Mouse (Mus musculus): ENCODE results near the gene Mta2. TPM values are rescaled to one million over a fixed set of nuclear protein-coding genes. Genes with fewer than 3 reads are reported as not detected.

The Mta2 gene
- polyA plus RNA-seq, 1 experiment from 2014 or later = 45.3 TPM

- H3K4me2 ChIP-seq (replicated peaks; ENCODE audit: low read depth, low read length) = peak overlapping the region; percentile 93
- H3K9me3 ChIP-seq (ENCODE audit: control insufficient read depth, low read length) = no peaks in the 10 kb centered on the region
- WGBS = 74% methylated on average over 13 of the region's 13 CpGs
- no peak for ATAC-seq (ENCODE audit: low FRiP score, low TSS enrichment)
- H3K9ac ChIP-seq (ENCODE audit: low read depth, low read length) = peak overlapping the region; percentile 2; the same call in 1 of the 2 replicates
- no peaks in the 10 kb centered on the region for H3K27me3 ChIP-seq (ENCODE audit: control insufficient read depth, insufficient read depth, low read length)
- peak overlapping the region; percentile 14; the same call in 1 of the 2 replicates for H3K27ac ChIP-seq (ENCODE audit: low read depth, low read length)
- H3K4me1 ChIP-seq (ENCODE audit: control insufficient read depth, insufficient read depth, low read length) = peaks cover 29% of the 10 kb centered on the region
- H3K36me3 ChIP-seq (ENCODE audit: control insufficient read depth, insufficient read depth, low read length) = no peaks in the 10 kb centered on the region
- H3K4me3 ChIP-seq (ENCODE audit: low read length) = peak overlapping the region; percentile 11; the same call in 1 of the 2 replicates
These were observed 50.4 kb downstream of the Mta2 start for GRCm38 (mm10) chr19:8991871-8992735.

DNA sequence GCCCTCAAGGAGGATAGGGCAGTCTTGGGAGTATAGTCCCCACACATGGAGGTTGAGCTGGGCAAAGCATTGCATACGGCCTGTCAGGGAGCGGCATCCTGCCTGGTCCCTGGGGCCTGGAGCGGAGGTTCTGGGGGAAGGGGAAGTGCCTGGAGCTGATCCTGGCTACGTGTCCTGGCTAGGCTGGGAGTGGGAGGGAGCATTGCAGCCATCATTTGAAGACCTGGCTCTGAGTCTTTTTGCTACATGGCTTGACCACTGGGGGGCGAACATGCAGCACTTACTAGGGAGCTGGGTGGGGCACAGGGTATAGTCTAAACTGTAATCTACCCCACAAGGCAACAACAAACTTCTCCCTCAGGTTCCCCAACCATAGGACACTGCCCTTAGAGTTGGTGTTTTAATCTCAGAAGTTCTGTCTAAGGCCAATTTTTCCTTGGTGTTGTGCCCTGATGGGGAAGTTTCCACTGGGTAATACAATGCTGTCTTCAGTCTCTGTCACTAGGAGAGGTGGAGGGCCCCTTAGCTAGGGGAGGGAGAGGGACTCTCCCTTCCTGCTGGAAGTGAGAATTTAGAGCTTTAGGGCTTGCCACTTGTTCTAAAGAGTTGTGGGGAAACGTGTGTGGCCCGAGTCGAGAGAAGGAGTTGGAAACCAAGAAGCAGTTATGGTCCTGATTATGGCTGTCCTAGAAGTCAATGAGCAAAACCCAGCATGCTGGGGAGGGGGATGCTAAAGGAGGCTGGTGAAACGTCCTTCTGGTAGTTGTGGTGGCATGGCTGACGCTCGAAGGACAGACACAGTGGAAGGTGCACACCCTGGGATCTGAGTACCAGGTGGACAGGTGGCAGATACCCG, 51.3 kb downstream of the Mta2 start:
- peaks cover 38% of the 10 kb centered on the region for H3K4me1 ChIP-seq (ENCODE audit: control insufficient read depth, insufficient read depth, low read length)
- no peak overlapping the region; the same call in 1 of the 2 replicates for H3K4me3 ChIP-seq (ENCODE audit: low read length)
- peak; percentile 17; the same call in 1 of the 2 replicates for ATAC-seq (ENCODE audit: low FRiP score, low TSS enrichment)
- no peaks in the 10 kb centered on the region for H3K27me3 ChIP-seq (ENCODE audit: control insufficient read depth, insufficient read depth, low read length)
- 19% methylated on average over 12 of the region's 12 CpGs for WGBS
- no peaks in the 10 kb centered on the region for H3K9me3 ChIP-seq (ENCODE audit: control insufficient read depth, low read length)
- H3K36me3 ChIP-seq (ENCODE audit: control insufficient read depth, insufficient read depth, low read length) = no peaks in the 10 kb centered on the region
- H3K27ac ChIP-seq (ENCODE audit: low read depth, low read length) = peak overlapping the region; percentile 15; the same call in 1 of the 2 replicates
- peak overlapping the region; percentile 93 for H3K4me2 ChIP-seq (replicated peaks; ENCODE audit: low read depth, low read length)
- peak overlapping the region; percentile 2; the same call in 1 of the 2 replicates for H3K9ac ChIP-seq (ENCODE audit: low read depth, low read length)

- peaks cover 36% of the 10 kb centered on the region for H3K4me1 ChIP-seq (ENCODE audit: control insufficient read depth, insufficient read depth, low read length)
These were observed 51.9 kb downstream of the Mta2 start for GRCm38 (mm10) chr19:8993625-8993912.

DNA sequence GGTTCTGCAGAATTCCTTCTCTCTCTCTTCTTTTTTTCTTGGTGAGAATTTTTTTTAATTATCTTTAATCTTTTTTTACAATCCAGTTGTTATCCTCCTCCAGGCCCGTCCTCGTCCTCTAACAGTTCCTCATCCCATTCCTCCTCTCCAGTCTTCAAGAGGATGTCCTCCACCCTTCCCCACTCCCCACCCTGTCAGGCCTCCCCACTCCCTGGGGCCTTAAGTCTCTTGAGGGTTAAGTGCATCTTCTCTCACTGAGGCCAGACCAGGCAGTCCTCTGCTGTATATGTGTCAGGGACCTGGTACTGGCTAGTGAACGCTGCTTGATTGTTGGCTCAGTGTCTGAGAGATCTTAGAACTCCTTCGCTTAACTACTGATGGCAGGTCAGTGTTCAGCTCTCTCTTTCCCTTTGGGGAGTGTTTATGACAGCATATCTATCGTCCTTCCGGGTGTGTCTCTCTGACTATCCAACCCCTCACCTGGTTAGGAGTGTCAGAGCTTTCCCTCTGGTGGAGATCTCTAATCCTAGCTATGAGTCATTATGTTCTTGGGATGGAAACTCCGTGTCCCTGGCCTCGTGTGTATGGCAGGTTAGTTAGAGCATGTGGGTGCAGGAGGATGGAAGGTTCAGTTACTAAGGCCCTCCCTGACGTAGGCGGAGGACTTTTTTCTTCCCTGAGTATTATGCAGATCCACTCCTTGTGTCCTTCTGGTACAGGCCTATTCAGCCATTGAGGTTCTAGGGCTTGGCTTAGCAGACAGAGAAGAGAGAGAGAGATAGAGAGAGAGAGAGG, 53.3 kb downstream of the Mta2 start:
- no peak overlapping the region for H3K4me2 ChIP-seq (replicated peaks; ENCODE audit: low read depth, low read length)
- H3K27ac ChIP-seq (ENCODE audit: low read depth, low read length) = no peak overlapping the region
- no peak for ATAC-seq (ENCODE audit: low FRiP score, low TSS enrichment)
- H3K9ac ChIP-seq (ENCODE audit: low read depth, low read length) = no peak overlapping the region
- H3K27me3 ChIP-seq (ENCODE audit: control insufficient read depth, insufficient read depth, low read length) = no peaks in the 10 kb centered on the region
- H3K4me3 ChIP-seq (ENCODE audit: low read length) = no peak overlapping the region
- WGBS = 80% methylated on average over 10 of the region's 10 CpGs
- H3K4me1 ChIP-seq (ENCODE audit: control insufficient read depth, insufficient read depth, low read length) = peaks cover 35% of the 10 kb centered on the region
- H3K9me3 ChIP-seq (ENCODE audit: control insufficient read depth, low read length) = no peaks in the 10 kb centered on the region
- no peaks in the 10 kb centered on the region for H3K36me3 ChIP-seq (ENCODE audit: control insufficient read depth, insufficient read depth, low read length)

More at GRCm38 (mm10) chr19:8993625-8993912, 51.9 kb downstream of the Mta2 start:
- Histone ChIP-seq H3K4me2 (replicated peaks; ENCODE audit: low read depth, low read length) (no peak overlapping the region), H3K4me3 (ENCODE audit: low read length) (no peak overlapping the region), H3K9me3 (ENCODE audit: control insufficient read depth, low read length) (no peaks in the 10 kb centered on the region), H3K27ac (ENCODE audit: low read depth, low read length) (no peak overlapping the region), H3K9ac (ENCODE audit: low read depth, low read length) (no peak overlapping the region), H3K27me3 (ENCODE audit: control insufficient read depth, insufficient read depth, low read length) (no peaks in the 10 kb centered on the region), H3K36me3 (ENCODE audit: control insufficient read depth, insufficient read depth, low read length) (no peaks in the 10 kb centered on the region)
- no peak for ATAC-seq (ENCODE audit: low FRiP score, low TSS enrichment)
- 46% methylated on average over 2 of the region's 2 CpGs for WGBS

DNA sequence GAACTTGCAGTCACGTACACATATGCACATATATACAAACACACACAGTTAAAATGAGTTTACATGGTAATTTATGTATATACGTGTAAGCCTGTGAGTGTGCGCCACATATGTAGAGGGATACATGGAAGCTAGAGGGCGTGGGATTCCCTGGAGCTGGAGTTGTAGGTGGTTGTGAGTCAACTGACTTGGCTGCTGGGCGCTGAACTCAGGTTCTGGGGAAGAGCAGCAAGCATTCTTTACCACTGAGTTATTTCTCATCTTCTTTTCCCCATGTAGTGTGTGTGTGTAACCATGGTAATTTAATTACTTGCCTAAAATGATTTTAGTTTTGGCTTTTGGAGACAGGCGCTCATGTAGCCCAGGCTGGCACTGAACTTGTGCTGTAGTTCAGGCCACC, 54.9 kb downstream of the Mta2 start:
- ATAC-seq (ENCODE audit: low FRiP score, low TSS enrichment) = no peak
- H3K27ac ChIP-seq (ENCODE audit: low read depth, low read length) = no peak overlapping the region
- H3K9me3 ChIP-seq (ENCODE audit: control insufficient read depth, low read length) = no peaks in the 10 kb centered on the region
- H3K27me3 ChIP-seq (ENCODE audit: control insufficient read depth, insufficient read depth, low read length) = no peaks in the 10 kb centered on the region
- no peak overlapping the region for H3K4me3 ChIP-seq (ENCODE audit: low read length)
- H3K4me2 ChIP-seq (replicated peaks; ENCODE audit: low read depth, low read length) = no peak overlapping the region
- H3K9ac ChIP-seq (ENCODE audit: low read depth, low read length) = no peak overlapping the region
- peaks cover 12% of the 10 kb centered on the region for H3K36me3 ChIP-seq (ENCODE audit: control insufficient read depth, insufficient read depth, low read length)
- WGBS = 88% methylated on average over 6 of the region's 6 CpGs
- H3K4me1 ChIP-seq (ENCODE audit: control insufficient read depth, insufficient read depth, low read length) = peaks cover 26% of the 10 kb centered on the region

GRCm38 (mm10) chr19:8997546-8997945, 55.9 kb downstream of the Mta2 start:
- peak; percentile 72 for ATAC-seq (ENCODE audit: low FRiP score, low TSS enrichment)
- 59% methylated on average over 4 of the region's 4 CpGs for WGBS
- H3K4me2 ChIP-seq (replicated peaks; ENCODE audit: low read depth, low read length) = no peak overlapping the region
- peaks cover 21% of the 10 kb centered on the region for H3K36me3 ChIP-seq (ENCODE audit: control insufficient read depth, insufficient read depth, low read length)
- H3K9me3 ChIP-seq (ENCODE audit: control insufficient read depth, low read length) = no peaks in the 10 kb centered on the region
- H3K9ac ChIP-seq (ENCODE audit: low read depth, low read length) = no peak overlapping the region
- no peak overlapping the region for H3K4me3 ChIP-seq (ENCODE audit: low read length)
- H3K27me3 ChIP-seq (ENCODE audit: control insufficient read depth, insufficient read depth, low read length) = no peaks in the 10 kb centered on the region
- H3K4me1 ChIP-seq (ENCODE audit: control insufficient read depth, insufficient read depth, low read length) = peaks cover 19% of the 10 kb centered on the region
- H3K27ac ChIP-seq (ENCODE audit: low read depth, low read length) = peak overlapping the region; percentile 62; the same call in 1 of the 2 replicates

- H3K27ac ChIP-seq (ENCODE audit: low read depth, low read length) = no peak overlapping the region
These were observed 56.9 kb downstream of the Mta2 start for GRCm38 (mm10) chr19:8998546-8998945.

GRCm38 (mm10) chr19:8999223-8999622, 57.5 kb downstream of the Mta2 start:
- Histone ChIP-seq H3K9me3 (ENCODE audit: control insufficient read depth, low read length) (no peaks in the 10 kb centered on the region), H3K36me3 (ENCODE audit: control insufficient read depth, insufficient read depth, low read length) (peaks cover 22% of the 10 kb centered on the region), H3K9ac (ENCODE audit: low read depth, low read length) (no peak overlapping the region), H3K27ac (ENCODE audit: low read depth, low read length) (no peak overlapping the region), H3K4me2 (replicated peaks; ENCODE audit: low read depth, low read length) (no peak overlapping the region), H3K27me3 (ENCODE audit: control insufficient read depth, insufficient read depth, low read length) (no peaks in the 10 kb centered on the region), H3K4me1 (ENCODE audit: control insufficient read depth, insufficient read depth, low read length) (peaks cover 14% of the 10 kb centered on the region), H3K4me3 (ENCODE audit: low read length) (no peak overlapping the region)
- 79% methylated on average over 4 of the region's 4 CpGs for WGBS
- ATAC-seq (ENCODE audit: low FRiP score, low TSS enrichment) = no peak

More at GRCm38 (mm10) chr19:8998546-8998945, 56.9 kb downstream of the Mta2 start:
- Histone ChIP-seq H3K4me2 (replicated peaks; ENCODE audit: low read depth, low read length) (no peak overlapping the region), H3K4me1 (ENCODE audit: control insufficient read depth, insufficient read depth, low read length) (peaks cover 14% of the 10 kb centered on the region), H3K9me3 (ENCODE audit: control insufficient read depth, low read length) (no peaks in the 10 kb centered on the region), H3K9ac (ENCODE audit: low read depth, low read length) (no peak overlapping the region), H3K36me3 (ENCODE audit: control insufficient read depth, insufficient read depth, low read length) (peaks cover 22% of the 10 kb centered on the region), H3K4me3 (ENCODE audit: low read length) (no peak overlapping the region), H3K27me3 (ENCODE audit: control insufficient read depth, insufficient read depth, low read length) (no peaks in the 10 kb centered on the region)
- ATAC-seq (ENCODE audit: low FRiP score, low TSS enrichment) = no peak
- 86% methylated on average over 6 of the region's 6 CpGs for WGBS

All from kidney, embryonic 14.5 days (tissue).